Mouse (Mus musculus) stomach, embryonic 14.5 days (tissue): Measurements from ENCODE around the gene Il1rapl1. TPM values are rescaled to one million over a fixed set of nuclear protein-coding genes. Genes with fewer than 3 reads are reported as not detected.

Source experiments
- ATAC-seq: fragments of 200-750 bp; cut with Nextera tagmentation; 2 replicates; pipeline ENCODE4 v1.8.0; 2017; ENCODE audit warnings: low read depth, moderate TSS enrichment; ENCODE audit not compliant: insufficient number of reproducible peaks, insufficient read depth, low FRiP score
- H3K27ac ChIP-seq: fragments of 300-500 bp; sonication (generic); 2 replicates; pipeline ENCODE4 v1.5.1; 2014; ENCODE audit warnings: mild to moderate bottlenecking, low read length, moderate library complexity, mixed read lengths
- H3K27me3 ChIP-seq: fragments of 300-500 bp; sonication (generic); 2 replicates; pipeline ENCODE4 v1.6.1; 2014; ENCODE audit warnings: low read length, control low read depth, mixed read lengths; ENCODE audit not compliant: control insufficient read depth, insufficient read depth
- H3K36me3 ChIP-seq: fragments of 300-500 bp; sonication (generic); 2 replicates; pipeline ENCODE4 v1.6.1; 2014; ENCODE audit warnings: mild to moderate bottlenecking, control low read depth, low read length, moderate library complexity, mixed read lengths; ENCODE audit not compliant: control insufficient read depth, insufficient read depth
- H3K4me1 ChIP-seq: fragments of 300-500 bp; sonication (generic); 2 replicates; pipeline ENCODE4 v1.6.1; 2014; ENCODE audit warnings: low read length, control low read depth, mixed read lengths; ENCODE audit not compliant: control insufficient read depth, insufficient read depth
- H3K4me2 ChIP-seq: fragments of 300-500 bp; sonication (generic); replicated peaks from 2 replicates; pipeline ENCODE4 v1.6.1; 2014; ENCODE audit warnings: low read depth, low read length, control low read depth
- H3K4me3 ChIP-seq: fragments of 300-500 bp; sonication (generic); 2 replicates; pipeline ENCODE4 v1.5.1; 2014; ENCODE audit warnings: low read depth, low read length, control low read depth
- H3K9ac ChIP-seq: fragments of 300-500 bp; sonication (generic); replicated peaks from 2 replicates; pipeline ENCODE4 v1.6.1; 2014; ENCODE audit warnings: low read depth, mild to moderate bottlenecking, control low read depth, low read length, moderate library complexity, mixed read lengths
- H3K9me3 ChIP-seq: fragments of 300-500 bp; sonication (generic); 2 replicates; pipeline ENCODE4 v1.6.1; 2016; ENCODE audit warnings: low read depth, low read length, control low read depth; ENCODE audit not compliant: control insufficient read depth
- WGBS: fragments of 180-500 bp; shearing (Covaris S2); extraction: QIAGEN DNeasy Blood & Tissue Kit; methylation state at CpG from one replicate; pipeline ENCODE4 v1.1.7; 2014; 5-methylcytosine and 5-hydroxymethylcytosine counted together
- polyA plus RNA-seq: library from polyadenylated mRNA; unstranded; fragments of >200 nt; fragmentation: Nextera tagmentation; extraction: Ambion mirVana; gene quantifications from 2 replicates; pipeline ENCODE4 v1.2.1, GENCODE M21; 2014

The Il1rapl1 gene
- polyA plus RNA-seq, 1 experiment from 2014 or later = 4.2 TPM

DNA sequence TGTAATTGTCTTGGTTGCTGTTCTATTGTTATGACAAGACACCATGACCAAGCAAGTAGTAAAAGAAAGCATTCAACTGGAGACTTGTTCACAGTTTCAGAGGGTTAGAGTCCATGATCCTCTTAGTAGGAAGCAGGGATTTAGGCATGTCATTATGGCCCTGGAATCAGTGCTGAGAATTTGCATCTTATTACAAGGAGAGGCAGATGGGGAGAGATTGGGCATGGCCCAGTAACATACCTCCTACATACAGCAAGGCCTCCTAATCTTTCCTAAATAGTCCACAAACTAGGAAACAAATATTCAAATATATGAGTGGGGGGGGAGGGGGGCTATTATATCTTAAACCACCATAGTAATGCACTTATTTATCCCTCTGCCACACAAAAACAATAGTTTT lies 301.6 kb downstream of the Il1rapl1 start:
- no peak overlapping the region for H3K4me2 ChIP-seq
- no peaks in the 10 kb centered on the region for H3K4me1 ChIP-seq
- H3K9me3 ChIP-seq = no peaks in the 10 kb centered on the region
- no peak overlapping the region for H3K9ac ChIP-seq
- no peaks in the 10 kb centered on the region for H3K36me3 ChIP-seq
- H3K27ac ChIP-seq = no peak overlapping the region
- no peak for ATAC-seq
- H3K4me3 ChIP-seq = no peak overlapping the region
- no peaks in the 10 kb centered on the region for H3K27me3 ChIP-seq

GRCm38 (mm10) chrX:87807717-87808116 lies 307.7 kb downstream of the Il1rapl1 start:
- WGBS = 60% methylated on average over 1 of the region's 1 CpGs
- no peak for ATAC-seq

DNA sequence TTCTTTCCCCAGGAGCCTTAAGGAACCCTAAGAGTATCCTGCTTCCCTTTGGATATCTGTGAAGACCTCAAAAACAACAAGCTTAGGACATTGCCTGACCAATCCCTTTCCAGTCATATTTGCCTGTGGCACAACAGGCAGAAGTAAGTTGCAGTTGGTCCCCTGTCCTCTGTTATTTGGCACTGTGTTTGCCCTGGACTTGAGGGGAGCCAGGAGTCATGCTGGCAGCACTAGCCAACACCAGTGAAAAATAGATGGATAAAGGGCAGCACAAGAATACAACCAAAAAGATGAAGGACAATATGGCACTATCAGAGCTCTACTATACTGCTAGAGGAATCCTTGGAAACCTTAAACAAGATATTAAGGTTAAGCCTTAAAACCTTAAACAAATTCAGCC lies 322.4 kb downstream of the Il1rapl1 start:
- no peak overlapping the region for H3K4me2 ChIP-seq
- no peak overlapping the region for H3K4me3 ChIP-seq
- no peak overlapping the region for H3K9ac ChIP-seq
- H3K27ac ChIP-seq = no peak overlapping the region
- no peaks in the 10 kb centered on the region for H3K27me3 ChIP-seq
- no peaks in the 10 kb centered on the region for H3K36me3 ChIP-seq
- H3K4me1 ChIP-seq = no peaks in the 10 kb centered on the region
- no peak for ATAC-seq
- no peaks in the 10 kb centered on the region for H3K9me3 ChIP-seq

More at GRCm38 (mm10) chrX:87807717-87808116, 307.7 kb downstream of the Il1rapl1 start:
- Histone ChIP-seq H3K36me3 (no peaks in the 10 kb centered on the region), H3K4me3 (no peak overlapping the region), H3K4me1 (no peaks in the 10 kb centered on the region), H3K27ac (no peak overlapping the region), H3K9ac (no peak overlapping the region), H3K27me3 (no peaks in the 10 kb centered on the region), H3K9me3 (no peaks in the 10 kb centered on the region), H3K4me2 (no peak overlapping the region)

- H3K36me3 ChIP-seq = no peaks in the 10 kb centered on the region
- no peaks in the 10 kb centered on the region for H3K27me3 ChIP-seq
- WGBS = 69% methylated on average over 2 of the region's 2 CpGs
- H3K4me1 ChIP-seq = no peaks in the 10 kb centered on the region
- no peak overlapping the region for H3K9ac ChIP-seq
- H3K4me3 ChIP-seq = no peak overlapping the region
- no peak overlapping the region for H3K4me2 ChIP-seq
- H3K9me3 ChIP-seq = no peaks in the 10 kb centered on the region
- no peak for ATAC-seq
- no peak overlapping the region for H3K27ac ChIP-seq
Observed at GRCm38 (mm10) chrX:87710589-87710988, 404.9 kb downstream of the Il1rapl1 start.

DNA sequence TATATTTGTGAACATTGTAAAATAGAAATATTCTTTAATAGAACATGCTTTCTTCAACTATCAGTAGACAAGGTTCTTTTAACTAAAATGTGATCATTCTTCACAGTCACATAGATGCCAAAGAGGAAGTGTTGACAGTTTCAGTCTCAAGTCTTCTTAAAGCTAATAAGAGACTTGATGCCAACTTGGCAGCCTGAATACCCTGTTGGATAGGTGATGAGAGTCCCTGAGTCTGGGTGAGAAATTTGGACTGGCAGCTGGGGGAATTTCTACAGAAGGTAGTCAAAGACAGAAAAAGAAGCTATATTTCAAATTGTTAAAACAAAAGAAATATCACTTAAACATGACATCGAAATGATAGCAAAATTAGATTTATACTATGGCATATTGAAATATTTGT lies 451.6 kb downstream of the Il1rapl1 start:
- Histone ChIP-seq H3K4me3 (no peak overlapping the region), H3K9me3 (no peaks in the 10 kb centered on the region)
- WGBS = 84% methylated on average over 1 of the region's 1 CpGs

GRCm38 (mm10) chrX:87655644-87656043 lies 459.8 kb downstream of the Il1rapl1 start:
- Histone ChIP-seq H3K4me2 (no peak overlapping the region), H3K9me3 (no peaks in the 10 kb centered on the region), H3K36me3 (no peaks in the 10 kb centered on the region), H3K4me1 (no peaks in the 10 kb centered on the region), H3K27ac (no peak overlapping the region), H3K4me3 (no peak overlapping the region), H3K9ac (no peak overlapping the region), H3K27me3 (no peaks in the 10 kb centered on the region)
- 32% methylated on average over 2 of the region's 2 CpGs for WGBS
- ATAC-seq = no peak

More for the DNA sequence above, 451.6 kb downstream of the Il1rapl1 start:
- Histone ChIP-seq H3K9ac (no peak overlapping the region), H3K4me1 (no peaks in the 10 kb centered on the region), H3K27me3 (no peaks in the 10 kb centered on the region), H3K36me3 (no peaks in the 10 kb centered on the region), H3K4me2 (no peak overlapping the region), H3K27ac (no peak overlapping the region)
- no peak for ATAC-seq

GRCm38 (mm10) chrX:87600914-87601313 lies 514.5 kb downstream of the Il1rapl1 start:
- no peak overlapping the region for H3K4me3 ChIP-seq
- no peaks in the 10 kb centered on the region for H3K9me3 ChIP-seq
- no peak overlapping the region for H3K4me2 ChIP-seq
- no peak for ATAC-seq
- H3K27ac ChIP-seq = no peak overlapping the region
- no peaks in the 10 kb centered on the region for H3K27me3 ChIP-seq
- H3K36me3 ChIP-seq = no peaks in the 10 kb centered on the region
- no peaks in the 10 kb centered on the region for H3K4me1 ChIP-seq
- H3K9ac ChIP-seq = no peak overlapping the region

DNA sequence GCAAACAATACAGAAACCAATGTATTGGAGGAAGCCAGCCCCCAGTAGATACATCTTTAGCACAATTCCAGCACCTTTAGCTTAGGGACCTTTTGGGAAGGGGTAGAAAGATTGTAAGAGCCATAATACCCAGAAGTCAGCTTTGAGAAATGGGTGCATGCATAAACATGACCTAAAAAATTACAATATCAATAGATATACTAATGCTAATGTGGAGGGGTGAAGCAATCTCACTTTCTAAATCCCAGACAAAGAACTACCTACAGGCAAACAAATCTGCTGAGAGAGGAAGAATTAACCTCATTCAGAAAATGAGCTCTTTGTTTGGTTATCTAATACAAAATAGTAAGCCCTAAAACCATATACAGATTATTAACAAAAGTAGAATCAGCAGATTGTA lies 607.4 kb downstream of the Il1rapl1 start:
- H3K4me3 ChIP-seq = no peak overlapping the region
- H3K4me1 ChIP-seq = no peaks in the 10 kb centered on the region
- H3K36me3 ChIP-seq = no peaks in the 10 kb centered on the region
- H3K9ac ChIP-seq = no peak overlapping the region
- H3K27me3 ChIP-seq = no peaks in the 10 kb centered on the region
- no peak for ATAC-seq
- H3K9me3 ChIP-seq = no peaks in the 10 kb centered on the region
- H3K27ac ChIP-seq = no peak overlapping the region
- no peak overlapping the region for H3K4me2 ChIP-seq

- no peak overlapping the region for H3K27ac ChIP-seq
- no peak for ATAC-seq
- no peaks in the 10 kb centered on the region for H3K9me3 ChIP-seq
- no peak overlapping the region for H3K9ac ChIP-seq
- no peaks in the 10 kb centered on the region for H3K27me3 ChIP-seq
- H3K4me1 ChIP-seq = no peaks in the 10 kb centered on the region
- 69% methylated on average over 5 of the region's 5 CpGs for WGBS
- no peak overlapping the region for H3K4me2 ChIP-seq
- H3K36me3 ChIP-seq = no peaks in the 10 kb centered on the region
- H3K4me3 ChIP-seq = no peak overlapping the region
Observed at GRCm38 (mm10) chrX:87502604-87503003, 612.8 kb downstream of the Il1rapl1 start.
